Mouse (Mus musculus) MEL (cell line): Measurements from ENCODE around the gene Cep68. TPM values are rescaled to one million over a fixed set of nuclear protein-coding genes. Genes with fewer than 3 reads are reported as not detected.
A peak's percentile ranks its signal among the peaks of the same experiment; 100 is the strongest.

Experiments used
- DNase-seq: peaks from one replicate; pipeline ENCODE4 v3.0.0; 2011; ENCODE audit warnings: low read depth, low spot score
- H3K27ac ChIP-seq: 2 replicates; pipeline ENCODE4 v1.5.1; 2012; ENCODE audit warnings: low read depth, mild to moderate bottlenecking, control low read depth, low read length, moderate library complexity; ENCODE audit not compliant: control insufficient read depth
- H3K27me3 ChIP-seq, 2 experiments: fragments of 150-350 bp in 1 of 2; sonication (generic) in 1 of 2; 2 replicates each; pipeline ENCODE4 v1.6.1; 2012; ENCODE audit warnings: low read length in 2 of 2, mild to moderate bottlenecking in 2 of 2, improper control_type of control experiment in 1 of 2, moderate library complexity in 1 of 2; ENCODE audit not compliant: insufficient read depth in 2 of 2, control insufficient read depth in 1 of 2
- H3K36me3 ChIP-seq, 2 experiments: 2 replicates each; pipeline ENCODE4 v1.6.1; 2012 to 2014; ENCODE audit warnings: low read length in 2 of 2, improper control_type of control experiment in 1 of 2, inconsistent platforms in 1 of 2, mild to moderate bottlenecking in 1 of 2; ENCODE audit not compliant: insufficient read depth in 2 of 2, control insufficient read depth in 1 of 2
- H3K4me1 ChIP-seq, 2 experiments: fragments of 150-350 bp in 1 of 2; sonication (generic) in 1 of 2; 2 replicates each; pipeline ENCODE4 v1.6.1; 2012; ENCODE audit warnings: low read length in 2 of 2, improper control_type of control experiment in 1 of 2, mild to moderate bottlenecking in 1 of 2; ENCODE audit not compliant: insufficient read depth in 2 of 2, control insufficient read depth in 1 of 2
- H3K4me3 ChIP-seq, 2 experiments: fragments of 150-350 bp in 1 of 2; sonication (generic) in 1 of 2; 2 replicates each; pipeline ENCODE4 v1.5.1; 2012; ENCODE audit warnings: low read depth in 2 of 2, low read length in 2 of 2, mild to moderate bottlenecking in 2 of 2, moderate library complexity in 2 of 2, control low read depth in 1 of 2, improper control_type of control experiment in 1 of 2; ENCODE audit not compliant: control insufficient read depth in 1 of 2, insufficient read depth in 1 of 2
- H3K79me2 ChIP-seq: 2 replicates; pipeline ENCODE4 v1.6.1; 2012; ENCODE audit warnings: mild to moderate bottlenecking, low read length, moderate library complexity; ENCODE audit not compliant: control insufficient read depth, poor library complexity, insufficient read depth
- H3K9ac ChIP-seq: 2 replicates; pipeline ENCODE4 v1.6.1; 2012; ENCODE audit warnings: low read depth, mild to moderate bottlenecking, control low read depth, low read length, moderate library complexity; ENCODE audit not compliant: control insufficient read depth, poor library complexity, severe bottlenecking
- H3K9me3 ChIP-seq: fragments of 150-350 bp; sonication (generic); replicated peaks from 2 replicates; pipeline ENCODE4 v1.6.1; 2012; ENCODE audit warnings: mild to moderate bottlenecking, low read length, improper control_type of control experiment, moderate library complexity; ENCODE audit not compliant: insufficient read depth
- BHLHE40 ChIP-seq: IDR thresholded peaks from 2 replicates; pipeline ENCODE4 v1.6.1; 2012; ENCODE audit warnings: low read depth, mild to moderate bottlenecking, inconsistent platforms, low read length, improper control_type of control experiment, borderline replicate concordance
- CHD1 ChIP-seq: IDR thresholded peaks from 2 replicates; pipeline ENCODE4 v1.6.1; 2012; ENCODE audit warnings: low read depth, mild to moderate bottlenecking, inconsistent platforms, low read length, improper control_type of control experiment
- CHD2 ChIP-seq: IDR thresholded peaks from 2 replicates; pipeline ENCODE4 v1.6.1; 2011; ENCODE audit warnings: low read length, improper control_type of control experiment
- CTCF ChIP-seq, 3 experiments: IDR thresholded peaks in 2 of 3; conservative IDR thresholded peaks in 1 of 3; 2 replicates each; pipeline ENCODE4 v1.5.1; 2011 to 2012; ENCODE audit warnings: low read length in 3 of 3, low read depth in 2 of 3, mild to moderate bottlenecking in 2 of 3, improper control_type of control experiment in 1 of 3, inconsistent platforms in 1 of 3, mixed read lengths in 1 of 3, moderate library complexity in 1 of 3; ENCODE audit not compliant: control insufficient read depth in 1 of 3, insufficient read depth in 1 of 3, poor library complexity in 1 of 3, severe bottlenecking in 1 of 3
- GABPA ChIP-seq: IDR thresholded peaks from 2 replicates; pipeline ENCODE4 v1.6.1; 2012; ENCODE audit warnings: low read depth, mild to moderate bottlenecking, inconsistent platforms, low read length, improper control_type of control experiment, moderate library complexity
- HCFC1 ChIP-seq: IDR thresholded peaks from 2 replicates; pipeline ENCODE4 v1.6.1; 2012; ENCODE audit warnings: low read depth, mild to moderate bottlenecking, inconsistent platforms, low read length, improper control_type of control experiment, moderate library complexity
- MAFK ChIP-seq: IDR thresholded peaks from 2 replicates; pipeline ENCODE4 v1.6.1; 2011; ENCODE audit warnings: low read depth, mild to moderate bottlenecking, low read length, improper control_type of control experiment, borderline replicate concordance
- MAZ ChIP-seq: IDR thresholded peaks from 2 replicates; pipeline ENCODE4 v1.6.1; 2012; ENCODE audit warnings: low read depth, mild to moderate bottlenecking, inconsistent platforms, low read length, improper control_type of control experiment
- MXI1 ChIP-seq: IDR thresholded peaks from 2 replicates; pipeline ENCODE4 v1.6.1; 2011; ENCODE audit warnings: mild to moderate bottlenecking, low read depth, low read length, improper control_type of control experiment
- MYB ChIP-seq: IDR thresholded peaks from 2 replicates; pipeline ENCODE4 v1.6.1; 2011; ENCODE audit warnings: mild to moderate bottlenecking, low read depth, low read length, improper control_type of control experiment
- MYC ChIP-seq: IDR thresholded peaks from 2 replicates; pipeline ENCODE4 v1.6.1; 2011; ENCODE audit warnings: low read depth, mild to moderate bottlenecking, low read length, improper control_type of control experiment, moderate library complexity
- POLR2AphosphoS5 ChIP-seq: IDR thresholded peaks from 2 replicates; pipeline ENCODE4 v1.6.1; 2012; ENCODE audit warnings: low read depth, borderline replicate concordance, mild to moderate bottlenecking, inconsistent platforms, low read length, moderate library complexity, mixed read lengths
- RAD21 ChIP-seq: IDR thresholded peaks from 2 replicates; pipeline ENCODE4 v1.6.1; 2011; ENCODE audit warnings: mild to moderate bottlenecking, low read depth, low read length, improper control_type of control experiment
- RCOR1 ChIP-seq: IDR thresholded peaks from 2 replicates; pipeline ENCODE4 v1.6.1; 2012; ENCODE audit warnings: low read depth, mild to moderate bottlenecking, inconsistent platforms, low read length, improper control_type of control experiment
- SIN3A ChIP-seq: IDR thresholded peaks from 2 replicates; pipeline ENCODE4 v1.6.1; 2012; ENCODE audit warnings: low read length, improper control_type of control experiment, inconsistent platforms
- SMC3 ChIP-seq: IDR thresholded peaks from 2 replicates; pipeline ENCODE4 v1.6.1; 2011; ENCODE audit warnings: low read depth, low read length, improper control_type of control experiment
- TAL1 ChIP-seq: IDR thresholded peaks from 2 replicates; pipeline ENCODE4 v1.6.1; 2012; ENCODE audit warnings: mild to moderate bottlenecking, inconsistent platforms, low read length, moderate library complexity, mixed read lengths
- USF2 ChIP-seq, 2 experiments: IDR thresholded peaks; 2 replicates each; pipeline ENCODE4 v1.6.1; 2011 to 2012; ENCODE audit warnings: improper control_type of control experiment in 2 of 2, low read length in 2 of 2, borderline replicate concordance in 1 of 2, inconsistent platforms in 1 of 2, low read depth in 1 of 2, mild to moderate bottlenecking in 1 of 2; ENCODE audit not compliant: insufficient read depth in 1 of 2
- ZC3H11A ChIP-seq: IDR thresholded peaks from 2 replicates; pipeline ENCODE4 v1.6.1; 2012; ENCODE audit warnings: low read depth, mild to moderate bottlenecking, inconsistent platforms, low read length, improper control_type of control experiment
- ZMIZ1 ChIP-seq: IDR thresholded peaks from 2 replicates; pipeline ENCODE4 v1.6.1; 2012; ENCODE audit warnings: low read depth, mild to moderate bottlenecking, inconsistent platforms, low read length, improper control_type of control experiment, moderate library complexity
- ZNF384 ChIP-seq: IDR thresholded peaks from 2 replicates; pipeline ENCODE4 v1.6.1; 2012; ENCODE audit warnings: low read depth, mild to moderate bottlenecking, inconsistent platforms, low read length, improper control_type of control experiment
- polyA plus RNA-seq, 2 experiments: library from polyadenylated mRNA; stranded (reverse) in 1 of 2; unstranded in 1 of 2; fragments of >175 nt in 1 of 2; fragments of >200 nt in 1 of 2; gene quantifications; 2 replicates each; pipeline versions ENCODE4 v1.2.1 to v1.2.4; 2012; ENCODE audit warnings: low replicate concordance in 2 of 2, low read depth in 1 of 2; ENCODE audit not compliant: insufficient read length in 2 of 2, insufficient read depth in 1 of 2, missing spikeins in 1 of 2
- total RNA-seq: library from RNA; depleted of rRNA; stranded (reverse); fragments of 300-350 nt; gene quantifications from 2 replicates; pipeline ENCODE4 v1.2.3, GENCODE M21; 2012

The Cep68 gene
- total and polyA plus RNA-seq, 3 experiments: 22.2 to 24.7 TPM; not detected in 1

- no peak overlapping the region for H3K27ac ChIP-seq
- peaks cover 0 to 2% of the 10 kb centered on the region in 2 experiments; a peak in 3 of 4 replicates for H3K27me3 ChIP-seq
- TF ChIP-seq SIN3A (no peak), ZMIZ1 (no peak), ZNF384 (no peak), MAFK (no peak), TAL1 (no peak), MXI1 (no peak), GABPA (no peak), HCFC1 (no peak), RCOR1 (no peak), MYB (no peak), CHD2 (no peak), MYC (no peak), BHLHE40 (no peak), USF2 (IDR thresholded peaks at IDR 0.05; ENCODE audit: borderline replicate concordance in 1 of 2, insufficient read depth in 1 of 2, low read depth in 1 of 2, low read length in 2 of 2) (no peak), POLR2AphosphoS5 (no peak)
- no peak overlapping the region for H3K9ac ChIP-seq
- no peaks in the 10 kb centered on the region for H3K4me1 ChIP-seq
- H3K79me2 ChIP-seq: no peaks in the 10 kb centered on the region
- DNase-seq: no peak
- no peaks in the 10 kb centered on the region for H3K36me3 ChIP-seq
- no peaks in the 10 kb centered on the region for H3K9me3 ChIP-seq
- no peak overlapping the region for H3K4me3 ChIP-seq
These were observed 20.7 kb upstream of the Cep68 start for GRCm38 (mm10) chr11:20269885-20270284.

DNA sequence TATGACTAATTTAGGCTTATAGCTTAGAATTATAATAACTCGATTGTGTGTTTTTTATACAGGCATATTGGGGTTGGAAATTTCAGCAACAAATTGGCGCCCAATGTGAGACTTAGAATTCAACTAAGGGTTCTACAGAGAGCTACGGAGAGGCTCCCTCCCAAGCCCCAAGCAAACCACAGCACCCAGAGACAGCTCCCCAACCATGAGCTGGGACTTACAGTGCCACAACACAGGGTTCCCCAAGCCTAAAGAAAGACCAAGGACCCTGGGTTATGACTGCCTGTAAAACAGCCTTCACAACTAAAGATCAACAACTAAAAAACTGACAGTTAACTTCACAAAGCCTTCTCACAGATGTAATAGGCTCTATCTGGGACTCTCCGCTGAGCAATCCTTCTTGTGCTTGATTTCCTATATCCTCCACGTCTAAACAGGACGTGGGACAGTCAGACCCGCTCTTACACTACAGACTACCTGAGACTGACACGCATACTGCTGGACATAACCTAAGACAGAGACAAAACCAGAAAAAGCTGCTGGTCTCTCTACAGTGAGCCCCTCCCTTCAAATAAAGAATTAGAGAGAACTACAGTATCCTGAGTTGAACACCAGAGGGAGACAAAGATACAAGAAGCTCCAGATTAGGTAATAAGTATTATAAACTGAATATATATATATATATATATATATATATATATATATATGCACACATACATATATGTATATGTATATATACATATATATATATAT lies 13.6 kb upstream of the Cep68 start:
- peaks cover 0 to 2% of the 10 kb centered on the region in 2 experiments; a peak in 3 of 4 replicates for H3K27me3 ChIP-seq
- peak; percentile 67 for DNase-seq
- H3K9ac ChIP-seq: no peak overlapping the region

More for the DNA sequence above, 13.6 kb upstream of the Cep68 start:
- Histone ChIP-seq H3K79me2 (no peaks in the 10 kb centered on the region), H3K4me3 (no peak overlapping the region), H3K9me3 (no peaks in the 10 kb centered on the region), H3K27ac (no peak overlapping the region), H3K36me3 (peaks cover 0 to 5% of the 10 kb centered on the region in 2 experiments; a peak in 2 of 4 replicates), H3K4me1 (no peaks in the 10 kb centered on the region)
- TF ChIP-seq SMC3 (peak; percentile 81), BHLHE40 (no peak), CTCF (IDR thresholded peaks at IDR 0.05 in 2 of 3, conservative IDR thresholded peaks at IDR 0.05 in 1 of 3; ENCODE audit: control insufficient read depth in 1 of 3, insufficient read depth in 1 of 3, low read depth in 2 of 3, low read length in 3 of 3, poor library complexity in 1 of 3, severe bottlenecking in 1 of 3) (peak in 2 of 3 experiments; percentile 26 to 67; a peak in 4 of 6 replicates), MAZ (0 out of 2 replicates have a peak, but pooled peaks have one; percentile 48), RAD21 (peak; percentile 67), ZC3H11A (peak; percentile 70), CHD1 (no peak)
